Mouse (Mus musculus) neural tube, embryonic 11.5 days (tissue): ENCODE data around the gene Dlx4. TPM values are rescaled to one million over a fixed set of nuclear protein-coding genes. Genes with fewer than 3 reads are reported as not detected.

Source experiments
- ATAC-seq: fragments of 200-750 bp; cut with Nextera tagmentation; 2 replicates; pipeline ENCODE4 v1.8.0; 2017; ENCODE audit warnings: moderate number of reproducible peaks, mild to moderate bottlenecking, moderate TSS enrichment, moderate library complexity; ENCODE audit not compliant: insufficient read depth, low FRiP score, low TSS enrichment
- DNase-seq: peaks from one replicate; pipeline ENCODE4 v3.0.0-alpha.2; 2015; ENCODE audit warnings: low spot score
- H3K27ac ChIP-seq: fragments of 300-500 bp; sonication (generic); 2 replicates; pipeline ENCODE4 v1.5.1; 2014; ENCODE audit warnings: low read depth, mild to moderate bottlenecking, low read length
- H3K27me3 ChIP-seq: fragments of 300-500 bp; sonication (generic); 2 replicates; pipeline ENCODE4 v1.6.1; 2014; ENCODE audit warnings: mild to moderate bottlenecking, low read length, mixed read lengths; ENCODE audit not compliant: control insufficient read depth, insufficient read depth
- H3K36me3 ChIP-seq: fragments of 300-500 bp; sonication (generic); 2 replicates; pipeline ENCODE4 v1.6.1; 2014; ENCODE audit warnings: mild to moderate bottlenecking, low read length, moderate library complexity, mixed read lengths; ENCODE audit not compliant: control insufficient read depth, insufficient read depth
- H3K4me1 ChIP-seq: fragments of 300-500 bp; sonication (generic); 2 replicates; pipeline ENCODE4 v1.6.1; 2014; ENCODE audit warnings: low read length, mixed read lengths; ENCODE audit not compliant: control insufficient read depth, insufficient read depth
- H3K4me2 ChIP-seq: fragments of 300-500 bp; sonication (generic); 2 replicates; pipeline ENCODE4 v1.6.1; 2014; ENCODE audit warnings: low read depth, mild to moderate bottlenecking, moderate library complexity
- H3K4me3 ChIP-seq: fragments of 300-500 bp; sonication (generic); 2 replicates; pipeline ENCODE4 v1.5.1; 2014; ENCODE audit warnings: low read depth, low read length
- H3K9ac ChIP-seq: fragments of 300-500 bp; sonication (generic); 2 replicates; pipeline ENCODE4 v1.6.1; 2014; ENCODE audit warnings: mild to moderate bottlenecking, low read length
- H3K9me3 ChIP-seq: fragments of 300-500 bp; sonication (generic); 2 replicates; pipeline ENCODE4 v1.6.1; 2016; ENCODE audit warnings: low read length; ENCODE audit not compliant: control insufficient read depth
- WGBS: fragments of 180-500 bp; shearing (Covaris S2); extraction: QIAGEN DNeasy Blood & Tissue Kit; methylation state at CpG from one replicate; pipeline ENCODE4 v1.1.7; 2014; 5-methylcytosine and 5-hydroxymethylcytosine counted together
- polyA plus RNA-seq: library from polyadenylated mRNA; unstranded; fragments of >200 nt; fragmentation: Nextera tagmentation; extraction: Ambion mirVana; gene quantifications from 2 replicates; pipeline ENCODE4 v1.2.1, GENCODE M21; 2014

Gene Dlx4
- polyA plus RNA-seq, 1 experiment from 2014 or later = 0.11 TPM

DNA sequence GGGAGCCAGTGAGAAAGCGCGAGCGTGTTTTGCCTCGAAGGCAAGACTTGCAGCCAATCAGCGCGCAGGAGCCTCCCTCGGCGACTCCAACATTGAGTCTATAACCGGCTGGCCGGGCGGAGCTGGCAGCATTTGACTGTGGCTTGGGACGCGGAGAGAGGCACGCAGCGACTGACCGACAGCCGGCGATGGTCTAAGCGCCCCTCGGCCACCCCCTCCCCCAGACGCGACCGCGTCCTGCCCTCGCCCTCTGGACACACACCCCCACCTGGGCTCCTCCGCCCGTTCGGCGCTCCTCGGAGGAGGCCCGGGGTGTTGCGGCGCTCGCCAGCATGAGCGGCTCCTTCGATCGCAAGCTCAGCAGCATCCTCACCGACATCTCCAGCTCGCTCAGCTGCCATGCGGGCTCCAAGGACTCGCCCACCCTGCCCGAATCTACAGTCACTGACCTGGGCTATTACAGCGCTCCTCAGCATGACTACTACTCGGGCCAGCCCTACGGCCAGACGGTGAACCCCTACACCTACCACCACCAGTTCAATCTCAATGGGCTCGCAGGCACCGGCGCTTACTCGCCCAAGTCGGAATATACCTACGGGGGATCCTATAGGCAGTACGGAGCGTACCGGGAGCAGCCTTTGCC is 26.0 kb downstream of the Dlx4 start, which contains the start of gene Dlx3:
Gene Dlx3 (plus strand): TSS at position 130 of the 643 bp plus-strand sequence.
- Histone ChIP-seq H3K4me3 (peak within 1 kb of the TSS; percentile 37), H3K9me3 (no peaks in the 10 kb centered on the region), H3K27me3 (peaks cover 73% of the 10 kb centered on the region), H3K27ac (no peak within 1 kb of the TSS), H3K4me1 (peaks cover 4% of the 10 kb centered on the region; the same call in 1 of the 2 replicates), H3K36me3 (no peaks in the 10 kb centered on the region), H3K9ac (no peak within 1 kb of the TSS; the same call in 1 of the 2 replicates), H3K4me2 (peak within 1 kb of the TSS; percentile 63)
- peak; percentile 81 for DNase-seq
- under 1% methylated on average over 55 of the region's 55 CpGs for WGBS
- ATAC-seq = 0 out of 2 replicates have a peak, but pooled peaks have one; percentile 31

DNA sequence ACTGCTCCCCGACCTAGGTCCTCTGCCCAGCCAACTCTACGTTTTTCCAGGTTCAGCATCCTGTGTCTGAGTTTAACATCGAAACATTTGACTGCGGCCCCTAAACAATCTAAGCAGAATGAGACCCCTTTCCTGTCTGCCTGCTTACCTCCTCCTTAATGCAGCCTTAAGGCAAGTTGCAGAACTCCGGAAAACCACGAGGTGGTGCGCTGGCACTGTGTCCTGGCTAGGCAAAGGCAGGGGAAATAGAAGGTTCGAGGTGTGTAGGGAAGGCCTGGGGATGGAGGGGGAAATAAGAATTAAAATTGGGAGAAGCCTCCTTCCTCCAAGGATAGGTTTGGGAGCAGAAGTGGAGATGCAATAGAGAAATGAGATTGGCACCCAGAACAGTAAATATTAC is 27.6 kb downstream of the Dlx4 start:
- H3K27ac ChIP-seq = no peak overlapping the region
- peaks cover 57% of the 10 kb centered on the region for H3K27me3 ChIP-seq
- DNase-seq = peak; percentile 81
- WGBS = 7% methylated on average over 8 of the region's 8 CpGs
- no peaks in the 10 kb centered on the region for H3K9me3 ChIP-seq
- H3K4me1 ChIP-seq = peaks cover 4% of the 10 kb centered on the region; the same call in 1 of the 2 replicates
- H3K4me3 ChIP-seq = no peak overlapping the region
- H3K4me2 ChIP-seq = no peak overlapping the region
- no peaks in the 10 kb centered on the region for H3K36me3 ChIP-seq
- H3K9ac ChIP-seq = no peak overlapping the region
- ATAC-seq = no peak; the same call in 1 of the 2 replicates

DNA sequence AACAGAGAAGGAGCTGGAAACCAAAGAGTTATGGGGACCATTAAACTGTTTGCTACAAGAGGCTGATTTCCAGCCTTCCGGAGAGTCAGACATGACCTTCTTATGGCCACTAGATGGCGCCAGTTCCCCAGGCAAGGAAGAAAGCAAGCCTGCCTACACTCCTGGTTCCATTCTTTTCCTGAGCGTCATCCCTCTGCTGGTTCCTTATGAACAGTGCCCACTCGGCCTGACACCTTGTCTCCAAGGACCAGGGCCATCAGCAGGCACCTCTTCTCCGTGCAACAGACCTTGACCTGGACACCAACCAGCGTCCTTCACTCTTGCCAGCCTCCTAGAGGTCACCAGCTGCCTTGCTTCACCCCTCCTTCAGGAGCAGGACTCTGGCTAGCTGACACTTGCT is 29.0 kb downstream of the Dlx4 start:
- Histone ChIP-seq H3K27ac (no peak overlapping the region), H3K27me3 (peaks cover 43% of the 10 kb centered on the region), H3K4me2 (no peak overlapping the region), H3K4me3 (no peak overlapping the region), H3K9ac (no peak overlapping the region), H3K4me1 (peaks cover 4% of the 10 kb centered on the region; the same call in 1 of the 2 replicates), H3K36me3 (no peaks in the 10 kb centered on the region), H3K9me3 (no peaks in the 10 kb centered on the region)
- no peak for ATAC-seq
- 2% methylated on average over 6 of the region's 6 CpGs for WGBS
- peak; percentile 83 for DNase-seq

DNA sequence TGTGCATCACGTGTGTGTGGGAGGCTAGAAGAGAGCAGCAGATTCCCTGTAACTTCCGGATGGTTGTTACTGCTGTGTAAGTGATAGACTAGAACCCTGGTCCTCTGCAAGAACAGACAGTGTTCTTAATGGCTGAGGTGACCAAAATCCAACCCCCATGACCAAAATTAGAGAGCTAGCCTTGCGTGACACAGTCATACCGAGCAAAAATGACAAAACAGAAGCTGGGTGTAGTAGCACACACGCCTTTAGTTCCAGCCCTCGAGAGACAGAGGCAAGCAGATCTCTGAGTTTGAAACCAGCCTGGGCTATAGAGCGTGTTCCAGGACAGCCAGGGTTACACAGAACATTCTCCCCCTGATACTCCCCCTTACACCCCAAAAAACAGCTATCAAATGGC is 36.0 kb downstream of the Dlx4 start:
- Histone ChIP-seq H3K4me3 (no peak overlapping the region), H3K27me3 (no peaks in the 10 kb centered on the region), H3K4me1 (no peaks in the 10 kb centered on the region), H3K9ac (no peak overlapping the region), H3K4me2 (no peak overlapping the region), H3K27ac (no peak overlapping the region), H3K9me3 (no peaks in the 10 kb centered on the region), H3K36me3 (no peaks in the 10 kb centered on the region)
- DNase-seq = no peak
- no peak for ATAC-seq
- WGBS = 92% methylated on average over 7 of the region's 7 CpGs

DNA sequence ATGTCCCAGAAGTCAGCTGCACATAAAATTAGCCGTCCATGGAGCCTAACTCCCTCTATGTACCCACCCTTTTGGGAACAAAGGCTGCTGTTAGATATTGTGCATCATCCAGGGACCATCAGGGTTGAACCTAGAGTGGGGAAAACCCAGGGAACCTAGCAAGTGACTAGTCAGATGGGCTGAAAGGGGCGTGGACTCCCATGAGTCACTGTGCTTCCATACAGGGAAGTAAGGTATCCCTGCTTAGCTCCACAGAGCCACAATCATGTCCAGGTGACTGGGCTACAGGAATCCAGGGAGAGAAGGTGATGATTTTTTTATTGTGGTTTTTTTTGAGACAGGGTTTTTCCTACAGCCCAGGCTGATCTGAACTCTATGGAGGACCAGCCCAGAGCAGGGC is 37.1 kb downstream of the Dlx4 start:
- Histone ChIP-seq H3K4me3 (no peak overlapping the region), H3K27me3 (no peaks in the 10 kb centered on the region)

DNA sequence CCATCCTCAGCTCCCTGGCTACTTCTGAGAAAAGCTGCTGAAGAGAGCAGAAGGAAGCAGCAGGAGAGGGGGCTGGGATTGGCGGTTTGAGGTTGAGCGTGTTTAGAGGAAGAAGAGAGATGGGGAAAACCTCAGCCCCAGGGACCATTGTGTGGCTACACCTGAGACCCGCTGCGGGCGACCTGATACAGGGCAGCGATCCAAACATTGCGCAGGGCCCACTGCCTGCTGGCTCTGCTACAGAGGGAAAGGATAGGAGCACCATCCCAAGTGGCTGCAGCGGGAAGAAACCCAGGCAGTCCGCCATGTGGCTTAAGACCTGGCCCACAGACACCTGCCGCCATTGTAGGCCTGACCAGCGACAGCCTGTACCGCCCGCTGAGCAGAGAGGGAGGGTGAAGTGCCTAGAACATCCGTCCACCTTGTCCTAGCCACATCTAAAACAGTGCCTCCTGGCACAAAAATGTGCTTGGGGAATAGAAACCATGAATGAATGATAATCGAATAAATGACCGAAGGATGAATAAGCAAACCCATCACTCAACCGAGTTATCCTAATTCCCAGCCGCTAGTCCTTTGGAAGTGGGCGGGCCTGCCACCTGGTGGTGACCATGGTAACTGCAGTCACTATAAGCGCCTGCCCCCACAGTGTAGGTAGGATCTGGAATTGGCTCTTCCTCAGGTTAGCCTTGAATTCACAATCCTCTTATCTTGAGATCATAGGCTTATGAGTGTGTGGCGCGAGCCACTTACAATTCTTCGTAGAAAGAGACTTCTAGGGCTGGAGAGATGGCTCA is 39.4 kb downstream of the Dlx4 start:
- no peaks in the 10 kb centered on the region for H3K36me3 ChIP-seq
- H3K9me3 ChIP-seq = no peaks in the 10 kb centered on the region
- ATAC-seq (no peak), DNase-seq (peak; percentile 82)
- H3K27me3 ChIP-seq = no peaks in the 10 kb centered on the region
- 37% methylated on average over 23 of the region's 23 CpGs for WGBS
- H3K9ac ChIP-seq = no peak overlapping the region
- no peaks in the 10 kb centered on the region for H3K4me1 ChIP-seq
- no peak overlapping the region for H3K4me2 ChIP-seq
- H3K27ac ChIP-seq = no peak overlapping the region
- no peak overlapping the region for H3K4me3 ChIP-seq

More for the DNA sequence above, 37.1 kb downstream of the Dlx4 start:
- Histone ChIP-seq H3K36me3 (no peaks in the 10 kb centered on the region), H3K4me1 (no peaks in the 10 kb centered on the region), H3K9me3 (no peaks in the 10 kb centered on the region), H3K9ac (no peak overlapping the region), H3K27ac (no peak overlapping the region), H3K4me2 (no peak overlapping the region)
- WGBS = 92% methylated on average over 2 of the region's 2 CpGs
- ATAC-seq (no peak), DNase-seq (no peak)

DNA sequence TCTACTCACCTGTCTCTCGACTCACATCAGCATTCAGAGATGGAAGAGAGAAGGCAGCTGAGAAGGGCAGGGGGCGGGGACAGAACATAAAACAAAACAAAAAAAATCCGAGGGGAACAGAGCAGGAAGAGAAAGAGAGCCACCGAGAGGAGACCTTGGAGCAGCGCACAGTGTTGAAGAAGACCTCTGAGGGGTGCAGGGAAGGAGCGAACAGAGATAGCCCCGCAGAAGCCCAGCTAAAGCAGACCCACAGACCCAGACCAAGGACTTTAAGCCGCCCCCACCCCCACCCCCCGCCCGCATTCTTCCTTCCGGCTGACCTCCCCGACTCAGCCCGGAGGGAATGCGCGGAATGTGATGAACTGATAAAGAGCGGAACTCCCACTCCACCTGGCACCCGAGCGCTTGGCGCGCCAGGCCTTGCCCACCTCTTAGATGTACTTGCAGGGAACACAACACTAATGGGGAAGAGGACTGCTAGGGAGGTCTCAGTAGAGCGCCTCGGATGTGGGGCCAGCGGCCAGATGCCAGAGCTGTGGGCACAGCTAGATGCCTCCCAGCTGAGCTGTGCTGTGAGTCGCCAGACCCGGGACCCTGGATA is 40.7 kb downstream of the Dlx4 start:
- 4% methylated on average over 24 of the region's 25 CpGs for WGBS
- Histone ChIP-seq H3K9ac (no peak overlapping the region), H3K4me2 (peak overlapping the region; percentile 31), H3K4me1 (no peaks in the 10 kb centered on the region), H3K27me3 (no peaks in the 10 kb centered on the region), H3K4me3 (peak overlapping the region; percentile 1; the same call in 1 of the 2 replicates), H3K27ac (no peak overlapping the region), H3K9me3 (no peaks in the 10 kb centered on the region), H3K36me3 (no peaks in the 10 kb centered on the region)
- ATAC-seq (no peak), DNase-seq (peak; percentile 16)

DNA sequence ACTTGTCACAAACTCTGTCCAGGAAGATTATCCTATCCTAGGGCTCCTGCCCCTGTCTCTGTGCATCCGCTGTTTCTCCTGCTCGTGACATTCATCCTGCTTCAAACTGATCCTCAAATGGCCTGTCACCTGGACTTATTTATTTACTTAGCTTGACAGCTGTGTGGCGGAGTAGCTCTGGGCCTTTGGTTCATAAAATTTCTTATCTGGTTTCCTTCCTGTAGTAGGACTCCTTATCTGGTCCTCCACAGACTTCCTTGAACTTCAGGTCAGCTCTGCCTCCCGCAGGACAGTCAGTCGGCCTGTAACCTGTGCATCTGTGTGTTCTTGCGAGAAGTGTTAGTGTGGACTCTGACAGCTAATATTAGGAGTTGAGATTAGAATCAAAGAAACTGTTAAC is 41.8 kb downstream of the Dlx4 start:
- no peaks in the 10 kb centered on the region for H3K9me3 ChIP-seq
- no peaks in the 10 kb centered on the region for H3K27me3 ChIP-seq
- ATAC-seq (no peak), DNase-seq (no peak)
- no peak overlapping the region for H3K4me2 ChIP-seq
- H3K4me3 ChIP-seq = no peak overlapping the region
- H3K27ac ChIP-seq = no peak overlapping the region
- no peaks in the 10 kb centered on the region for H3K36me3 ChIP-seq
- no peaks in the 10 kb centered on the region for H3K4me1 ChIP-seq
- H3K9ac ChIP-seq = no peak overlapping the region
- 77% methylated on average over 6 of the region's 6 CpGs for WGBS
